Mouse (Mus musculus): ENCODE results near the gene Pappa. TPM values are rescaled to one million over a fixed set of nuclear protein-coding genes. Genes with fewer than 3 reads are reported as not detected.

Gene Pappa
- total RNA-seq, 2 experiments from 2014 or later: 1.1 to 1.2 TPM

DNA sequence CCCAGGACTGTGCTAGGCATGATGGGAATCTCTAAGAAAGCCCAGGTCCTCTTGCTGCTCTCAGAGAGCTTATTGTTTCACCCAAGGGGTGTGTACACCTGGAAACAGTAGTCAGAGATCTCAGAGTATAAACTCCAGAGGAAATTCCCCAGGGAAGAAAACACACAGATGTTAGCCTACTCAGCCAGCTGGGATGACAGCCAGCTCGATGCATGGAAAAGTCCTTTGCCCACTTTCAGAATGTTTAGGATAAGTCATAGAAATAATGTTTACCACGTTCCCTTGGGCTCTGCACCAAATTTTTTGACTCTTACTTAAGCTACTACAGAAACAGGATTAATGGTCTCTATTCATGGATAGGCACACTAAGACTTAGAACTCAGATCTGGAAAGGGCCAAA is 143.1 kb downstream of the Pappa start:
- DNase-seq (ENCODE audit: extremely low spot score in 1 of 2, low spot score in 1 of 2): no peak

DNA sequence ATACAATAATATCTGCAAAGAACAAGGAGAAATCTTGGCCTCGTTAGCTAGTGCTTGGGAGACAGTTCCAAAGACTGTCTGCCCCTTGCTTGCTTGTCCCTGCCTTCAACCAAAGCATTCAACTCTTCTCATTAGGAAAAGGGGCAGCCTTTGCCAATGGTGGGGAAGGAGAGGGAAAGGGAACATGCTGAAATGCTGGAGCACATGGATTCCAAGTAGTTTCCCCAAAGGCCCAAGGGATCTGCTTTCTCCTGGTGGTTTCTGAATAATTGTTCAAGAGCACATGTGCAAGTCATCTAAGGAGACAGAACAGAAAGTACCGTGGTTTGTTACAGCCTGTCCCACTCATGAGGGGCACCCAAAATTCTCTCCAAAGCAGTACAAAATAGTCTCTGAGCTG is 146.0 kb downstream of the Pappa start:
- DNase-seq (ENCODE audit: extremely low spot score in 1 of 2, low spot score in 1 of 2): no peak

GRCm38 (mm10) chr4:65272295-65272694 is 148.3 kb downstream of the Pappa start:
- no peak for DNase-seq (ENCODE audit: extremely low spot score in 1 of 2, low spot score in 1 of 2)

DNA sequence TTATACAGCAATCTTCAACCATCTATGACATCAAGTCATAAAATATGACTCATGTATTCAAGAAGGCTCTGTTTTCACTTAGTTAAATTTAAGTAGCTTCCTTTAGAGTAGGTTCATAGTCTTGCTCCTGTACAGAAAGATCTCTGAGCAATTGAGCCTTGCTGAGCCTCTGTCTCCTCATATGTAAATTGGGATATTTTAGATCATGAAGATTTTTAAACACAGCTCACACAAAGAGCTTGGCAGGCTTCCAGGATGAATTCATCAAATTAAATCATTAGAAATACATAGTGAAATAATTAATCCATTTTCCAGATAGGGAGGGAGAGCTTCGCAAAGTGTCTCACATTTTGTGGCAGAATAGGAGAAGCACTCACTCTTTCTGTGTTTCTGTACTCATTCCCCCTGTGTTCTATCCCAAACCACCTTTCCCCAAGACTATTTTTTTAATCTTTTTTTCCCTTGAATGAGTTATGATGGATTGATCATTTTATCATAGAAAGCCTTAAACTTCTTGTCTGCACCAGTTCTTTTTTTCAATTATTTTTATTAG is 149.4 kb downstream of the Pappa start:
- DNase-seq (ENCODE audit: extremely low spot score in 1 of 2, low spot score in 1 of 2): no peak

GRCm38 (mm10) chr4:65278451-65279271 is 154.7 kb downstream of the Pappa start:
- DNase-seq (ENCODE audit: extremely low spot score in 1 of 2, low spot score in 1 of 2): no peak

- DNase-seq (ENCODE audit: extremely low spot score in 1 of 2, low spot score in 1 of 2): no peak
Observed at GRCm38 (mm10) chr4:65279272-65279653, 155.3 kb downstream of the Pappa start.

DNA sequence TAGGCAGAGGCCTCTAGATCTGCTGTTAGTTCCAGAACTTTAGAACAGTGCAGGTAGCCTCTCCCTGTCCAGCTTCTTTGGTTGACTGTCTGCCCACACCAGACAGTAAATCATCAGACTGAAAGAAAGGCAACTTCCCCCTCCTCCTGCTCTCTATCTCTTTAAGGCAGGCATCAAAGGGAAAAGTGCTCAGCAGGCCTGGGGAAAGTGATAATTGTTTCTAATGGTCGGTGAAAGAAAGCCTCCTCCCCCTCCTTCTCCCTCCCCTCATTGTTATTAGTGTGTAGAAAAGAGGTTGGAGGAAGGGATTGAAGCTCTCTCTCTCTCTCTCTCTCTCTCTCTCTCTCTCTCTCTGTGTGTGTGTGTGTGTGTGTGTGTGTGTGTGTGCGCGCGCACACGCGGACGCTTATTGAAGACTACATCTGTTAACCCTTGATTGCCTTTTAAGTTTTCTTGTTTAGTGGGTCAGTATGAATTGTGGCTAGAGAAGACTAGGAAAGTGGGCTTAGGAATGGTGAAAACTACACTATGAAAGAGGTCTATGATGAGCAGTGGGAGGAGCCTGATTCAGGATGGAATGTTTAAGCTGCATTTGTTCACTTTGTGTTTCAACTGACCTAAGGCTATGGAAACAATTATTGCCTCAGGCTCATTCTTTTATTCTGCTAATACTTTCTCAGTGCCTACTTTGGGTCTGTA is 156.2 kb downstream of the Pappa start:
- no peak for DNase-seq (ENCODE audit: extremely low spot score in 1 of 2, low spot score in 1 of 2)

DNA sequence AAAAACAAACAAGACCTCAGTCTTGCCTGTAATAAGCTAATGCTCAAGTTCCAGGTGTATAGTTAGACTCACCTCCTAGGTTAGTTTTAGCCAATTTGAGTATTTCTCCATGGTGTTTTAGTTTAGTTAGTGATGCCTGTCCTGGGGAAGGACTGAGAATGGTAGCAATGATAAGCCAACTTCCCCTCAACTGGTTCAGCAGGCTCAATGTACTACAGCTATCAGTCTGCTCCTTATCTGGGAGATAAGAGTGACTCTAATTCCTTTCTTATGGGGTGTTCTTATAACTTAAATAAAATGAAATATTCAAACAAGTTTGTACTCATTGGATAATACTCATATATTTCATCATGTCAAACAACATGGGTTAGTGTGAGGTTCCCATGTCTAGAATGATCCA is 156.9 kb downstream of the Pappa start:
- no peak for DNase-seq (ENCODE audit: extremely low spot score in 1 of 2, low spot score in 1 of 2)

- no peak for DNase-seq (ENCODE audit: extremely low spot score in 1 of 2, low spot score in 1 of 2)
Observed at GRCm38 (mm10) chr4:65283611-65284010, 159.6 kb downstream of the Pappa start.

- DNase-seq (ENCODE audit: extremely low spot score in 1 of 2, low spot score in 1 of 2): no peak
Observed at GRCm38 (mm10) chr4:65285165-65285564, 161.2 kb downstream of the Pappa start.

DNA sequence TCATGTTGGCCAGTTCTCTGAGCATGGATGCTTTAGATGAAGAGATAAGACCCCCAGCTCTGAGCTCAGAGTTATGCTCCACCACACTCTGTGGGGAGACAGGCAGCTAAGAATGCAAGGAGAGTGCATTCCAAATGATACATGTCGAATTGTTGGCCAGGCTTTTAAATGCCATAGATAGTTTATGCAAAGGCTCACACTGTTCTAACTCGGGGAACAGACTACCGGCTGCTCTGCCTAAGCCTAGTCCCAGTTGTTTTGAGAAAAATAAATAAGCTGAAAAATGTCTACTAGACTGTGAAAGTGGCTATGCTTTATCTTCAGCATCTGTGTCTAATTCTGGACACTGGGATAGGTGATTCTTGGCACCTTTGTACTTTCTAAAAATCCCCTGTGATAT is 165.3 kb downstream of the Pappa start:
- DNase-seq (ENCODE audit: extremely low spot score in 1 of 2, low spot score in 1 of 2): no peak

GRCm38 (mm10) chr4:65295741-65296140 is 171.8 kb downstream of the Pappa start:
- no peak for DNase-seq (ENCODE audit: extremely low spot score in 1 of 2, low spot score in 1 of 2)

- peak in 1 of 2 experiments; percentile 7 for DNase-seq (ENCODE audit: extremely low spot score in 1 of 2, low spot score in 1 of 2)
Observed at GRCm38 (mm10) chr4:65296356-65296967, 172.5 kb downstream of the Pappa start.

DNA sequence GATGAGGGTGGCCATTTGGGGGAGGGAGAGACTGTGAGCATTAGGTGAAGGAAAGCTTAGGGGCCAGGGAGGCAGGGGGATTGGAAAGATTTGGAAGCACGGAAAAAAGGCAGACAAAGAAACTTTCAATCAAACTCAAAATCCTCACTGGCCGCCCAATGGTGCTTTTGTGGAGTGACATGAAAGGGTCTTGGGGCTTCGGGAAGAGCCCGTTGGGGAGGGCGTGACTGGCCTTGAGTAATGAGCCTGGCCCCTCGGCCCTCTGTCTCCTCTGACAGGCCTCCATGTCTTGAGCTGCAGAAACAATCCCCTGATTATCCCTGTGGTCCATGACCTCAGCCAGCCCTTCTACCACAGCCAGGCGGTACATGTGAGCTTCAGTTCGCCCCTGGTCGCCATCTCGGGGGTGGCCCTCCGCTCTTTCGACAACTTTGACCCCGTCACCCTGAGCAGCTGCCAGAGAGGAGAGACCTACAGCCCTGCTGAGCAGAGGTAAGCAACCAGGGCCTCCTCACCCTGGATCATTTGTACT is 173.1 kb downstream of the Pappa start:
- no peak for DNase-seq (ENCODE audit: extremely low spot score in 1 of 2, low spot score in 1 of 2)

DNA sequence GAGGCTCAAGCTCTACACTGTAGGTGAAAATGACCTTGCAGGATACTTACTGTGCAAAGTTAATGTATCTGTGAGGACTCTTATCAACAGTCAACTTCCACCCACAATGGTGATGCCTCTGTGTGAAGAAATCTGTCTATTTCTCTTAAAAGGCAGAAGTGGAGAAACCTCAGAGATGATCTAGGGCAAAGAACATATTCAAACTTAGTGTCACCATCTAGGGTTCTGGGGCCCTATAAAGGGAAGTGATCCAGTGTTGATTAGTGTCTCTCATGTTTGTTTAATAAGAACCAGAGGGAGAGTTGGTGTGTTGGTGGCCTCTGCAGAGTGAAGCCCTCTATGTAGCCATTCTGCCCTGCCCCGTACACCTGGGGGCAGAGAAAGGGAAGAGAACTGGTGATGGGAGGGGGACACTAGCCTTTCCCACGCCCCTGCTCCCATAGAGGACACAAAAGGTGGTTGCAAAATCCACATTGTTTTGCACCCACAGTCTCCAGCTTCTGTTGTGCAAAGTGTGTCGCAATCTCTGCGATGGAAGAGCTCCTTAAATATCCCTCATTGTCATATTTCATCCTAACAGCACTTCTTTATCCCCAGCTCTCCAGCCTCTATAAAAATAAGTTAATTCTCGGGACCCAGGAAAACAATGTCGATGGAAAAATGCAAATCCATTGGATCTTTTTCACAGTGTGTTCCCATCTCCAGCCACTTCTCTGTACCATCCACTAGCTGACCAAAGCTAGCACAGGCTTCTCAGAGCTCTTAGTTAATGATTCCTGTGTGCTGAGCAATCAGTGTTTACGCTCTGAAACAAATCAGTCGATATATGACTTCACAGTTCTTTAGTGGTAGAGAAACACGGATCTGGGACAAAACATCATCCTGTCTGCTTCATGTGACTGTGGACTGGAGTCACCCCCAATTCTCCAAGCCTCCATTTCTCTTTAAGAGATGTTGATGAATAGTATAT is 174.5 kb downstream of the Pappa start:
- no peak for DNase-seq (ENCODE audit: extremely low spot score in 1 of 2, low spot score in 1 of 2)

- no peak for DNase-seq (ENCODE audit: extremely low spot score in 1 of 2, low spot score in 1 of 2)
Observed at GRCm38 (mm10) chr4:65299365-65299764, 175.4 kb downstream of the Pappa start.

DNA sequence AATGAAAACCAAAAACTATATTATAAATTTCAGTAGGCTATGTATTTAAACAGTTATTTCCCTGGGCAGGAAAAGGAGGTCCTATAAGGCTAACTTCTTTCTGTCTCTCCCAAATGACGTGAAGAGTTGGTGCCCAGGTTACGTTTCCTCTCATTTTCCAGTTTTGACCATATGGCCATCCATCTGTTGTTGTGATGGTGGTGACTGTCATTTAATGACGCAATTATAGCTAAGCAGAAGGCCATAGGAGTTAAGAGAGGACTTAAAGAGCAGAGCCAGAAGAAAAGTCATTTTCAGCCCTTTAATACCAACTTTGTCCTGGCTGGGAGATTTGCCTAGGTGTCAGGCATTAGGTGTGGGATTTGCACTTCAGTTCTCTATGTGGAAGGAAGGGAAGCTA is 176.5 kb downstream of the Pappa start:
- DNase-seq (ENCODE audit: extremely low spot score in 1 of 2, low spot score in 1 of 2): no peak

- no peak for DNase-seq (ENCODE audit: extremely low spot score in 1 of 2, low spot score in 1 of 2)
Observed at GRCm38 (mm10) chr4:65302666-65303065, 178.7 kb downstream of the Pappa start.

- no peak for DNase-seq (ENCODE audit: extremely low spot score in 1 of 2, low spot score in 1 of 2)
Observed at GRCm38 (mm10) chr4:65317877-65318525, 194.0 kb downstream of the Pappa start.
